Mouse (Mus musculus): Measurements from ENCODE around the gene Trap1.
"Not testable (repeated sequence)": the region's sequence is repeated elsewhere in the genome, so short reads cannot be mapped to it uniquely, and the experiment has no call there.

GRCm38 (mm10) chr16:4016786-4017185 lies 60.8 kb downstream of the Trap1 start:
- not testable (repeated sequence) for TF ChIP-seq POLR2A, CTCF (IDR thresholded peaks at IDR 0.05; ENCODE audit: extremely low read depth, insufficient read depth, low read length)

All from cortical plate, adult 2 months (tissue).